Mouse (Mus musculus): ENCODE data around the gene Dcp1a. TPM values are rescaled to one million over a fixed set of nuclear protein-coding genes. Genes with fewer than 3 reads are reported as not detected.

Gene Dcp1a
- polyA plus RNA-seq, 1 experiment: 54.6 TPM

DNA sequence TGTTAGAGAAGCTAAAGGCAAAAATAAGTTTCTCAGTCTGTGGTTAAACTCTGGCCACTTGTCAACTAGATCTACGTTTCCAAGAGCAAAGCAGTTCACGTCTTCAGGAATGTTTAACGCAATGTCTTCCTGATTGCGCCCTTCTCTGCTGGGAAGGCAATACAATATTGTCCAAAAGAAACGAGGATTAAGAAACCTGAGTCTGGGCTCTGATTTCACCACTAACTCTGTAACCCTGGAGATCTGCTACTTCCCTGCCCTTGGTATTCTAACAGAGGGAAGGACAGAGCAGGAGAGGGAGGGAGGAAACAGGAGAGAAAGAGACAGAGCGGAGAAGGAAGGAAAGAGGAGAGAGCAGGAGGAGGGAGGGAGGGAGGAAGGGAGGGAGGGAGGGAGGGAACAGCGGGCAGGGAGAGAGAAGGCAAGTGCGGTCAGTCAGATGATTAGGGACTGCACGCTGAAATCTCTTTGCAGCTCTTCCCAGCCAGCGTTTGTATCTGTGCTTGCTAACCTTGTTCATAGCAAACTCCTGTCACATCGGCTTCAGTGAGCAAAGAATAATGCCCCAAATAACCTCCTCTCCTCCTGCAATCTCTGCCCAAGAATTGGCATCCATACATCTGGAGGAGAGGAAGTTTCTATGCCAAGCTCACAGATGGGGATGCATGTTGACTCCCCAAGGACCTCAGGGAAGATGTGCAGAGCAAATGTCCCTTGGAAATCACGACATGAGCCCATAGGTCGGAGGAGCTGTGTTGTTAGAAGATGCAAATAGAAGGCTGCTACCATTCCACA, 23.3 kb upstream of the Dcp1a start:
- Histone ChIP-seq H3K4me1 (ENCODE audit: control insufficient read depth, insufficient read depth, low read length) (no peaks in the 10 kb centered on the region), H3K27ac (ENCODE audit: insufficient read depth, low read length) (no peak overlapping the region), H3K27me3 (ENCODE audit: control insufficient read depth, insufficient read depth, low read length, poor library complexity, severe bottlenecking) (no peaks in the 10 kb centered on the region), H3K9ac (ENCODE audit: low read depth, poor library complexity, severe bottlenecking) (no peak overlapping the region), H3K4me3 (ENCODE audit: low read depth, low read length) (no peak overlapping the region), H3K9me3 (replicated peaks; ENCODE audit: control insufficient read depth, insufficient read depth, low read length, poor library complexity, severe bottlenecking) (no peaks in the 10 kb centered on the region), H3K36me3 (ENCODE audit: control insufficient read depth, insufficient read depth, low read length, poor library complexity, severe bottlenecking) (no peaks in the 10 kb centered on the region)
- no peak for TF ChIP-seq POLR2A (IDR thresholded peaks at IDR 0.05; ENCODE audit: insufficient read depth, low read length)
- no peak for TF ChIP-seq CTCF (IDR thresholded peaks at IDR 0.05; ENCODE audit: low read depth, low read length)
- no peak for TF ChIP-seq EP300 (IDR thresholded peaks at IDR 0.05; ENCODE audit: insufficient read depth, low read depth, low read length)

DNA sequence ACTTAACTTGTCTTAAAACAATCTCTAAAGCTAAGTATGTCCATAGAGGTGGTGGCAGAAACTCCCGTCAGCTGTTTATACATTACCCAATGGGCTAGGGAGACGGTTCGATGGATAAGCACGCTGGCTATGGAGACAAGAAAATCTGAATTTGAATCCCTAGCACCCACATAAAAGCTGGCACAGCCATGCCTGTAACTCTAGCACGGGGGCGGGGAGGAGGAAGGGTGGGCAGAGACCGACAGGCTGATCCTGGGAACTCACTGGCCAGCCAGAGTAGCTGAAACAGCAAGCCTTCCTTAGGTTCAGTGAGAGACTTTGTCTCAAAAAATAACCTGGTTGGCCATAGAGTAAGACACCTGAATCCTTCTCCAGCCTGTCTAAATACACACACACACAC, 21.9 kb upstream of the Dcp1a start:
- no peaks in the 10 kb centered on the region for H3K9me3 ChIP-seq (replicated peaks; ENCODE audit: control insufficient read depth, insufficient read depth, low read length, poor library complexity, severe bottlenecking)
- H3K9ac ChIP-seq (ENCODE audit: low read depth, poor library complexity, severe bottlenecking): no peak overlapping the region
- H3K27ac ChIP-seq (ENCODE audit: insufficient read depth, low read length): no peak overlapping the region

DNA sequence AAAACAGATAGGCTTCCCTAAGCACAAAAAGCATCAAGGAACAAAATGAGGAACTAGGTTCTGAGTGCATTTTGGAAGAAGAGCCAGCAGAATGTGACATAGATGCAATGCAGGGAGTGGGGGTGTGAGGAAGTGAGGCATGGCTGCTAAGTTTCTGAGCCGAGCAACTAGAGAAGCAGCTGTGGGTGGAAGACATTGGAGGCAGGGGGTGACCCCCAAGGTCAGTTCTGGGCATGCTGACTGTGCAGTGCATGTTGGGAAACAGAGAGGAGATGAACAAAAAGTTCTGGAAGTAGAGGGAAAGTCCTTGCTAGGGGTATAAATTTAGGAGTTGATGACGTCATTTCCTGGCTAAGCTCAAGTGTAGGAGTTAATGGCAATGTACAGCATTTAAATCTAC, 21.4 kb upstream of the Dcp1a start:
- no peak for TF ChIP-seq CTCF (IDR thresholded peaks at IDR 0.05; ENCODE audit: low read depth, low read length)
- no peak for TF ChIP-seq EP300 (IDR thresholded peaks at IDR 0.05; ENCODE audit: insufficient read depth, low read depth, low read length)
- TF ChIP-seq POLR2A (IDR thresholded peaks at IDR 0.05; ENCODE audit: insufficient read depth, low read length): no peak
- no peak overlapping the region for H3K27ac ChIP-seq (ENCODE audit: insufficient read depth, low read length)
- H3K36me3 ChIP-seq (ENCODE audit: control insufficient read depth, insufficient read depth, low read length, poor library complexity, severe bottlenecking): no peaks in the 10 kb centered on the region

More for the DNA sequence above, 21.9 kb upstream of the Dcp1a start:
- H3K36me3 ChIP-seq (ENCODE audit: control insufficient read depth, insufficient read depth, low read length, poor library complexity, severe bottlenecking): no peaks in the 10 kb centered on the region
- no peak overlapping the region for H3K4me3 ChIP-seq (ENCODE audit: low read depth, low read length)
- TF ChIP-seq POLR2A (IDR thresholded peaks at IDR 0.05; ENCODE audit: insufficient read depth, low read length): no peak
- no peak for TF ChIP-seq EP300 (IDR thresholded peaks at IDR 0.05; ENCODE audit: insufficient read depth, low read depth, low read length)
- no peak for TF ChIP-seq CTCF (IDR thresholded peaks at IDR 0.05; ENCODE audit: low read depth, low read length)
- no peaks in the 10 kb centered on the region for H3K4me1 ChIP-seq (ENCODE audit: control insufficient read depth, insufficient read depth, low read length)
- H3K27me3 ChIP-seq (ENCODE audit: control insufficient read depth, insufficient read depth, low read length, poor library complexity, severe bottlenecking): no peaks in the 10 kb centered on the region

DNA sequence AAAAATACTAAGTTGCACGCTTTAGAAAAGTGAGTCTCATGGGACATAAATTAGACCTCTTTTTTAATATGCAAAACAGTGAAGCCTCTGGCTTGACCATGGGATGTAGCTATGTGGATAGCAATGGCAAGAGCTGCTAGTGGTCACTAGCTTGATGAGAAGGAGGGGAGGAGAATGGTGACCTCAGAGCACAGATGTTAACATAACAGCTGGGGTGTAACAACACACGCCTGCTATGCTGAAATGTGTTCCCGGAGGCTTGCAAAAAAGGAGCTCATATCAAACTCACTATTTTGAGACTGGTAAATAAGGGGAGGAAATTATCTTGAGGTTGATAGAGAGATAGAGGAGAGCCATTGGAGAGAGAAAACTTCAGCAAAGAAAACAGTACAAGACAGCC, 20.5 kb upstream of the Dcp1a start:
- Histone ChIP-seq H3K9ac (ENCODE audit: low read depth, poor library complexity, severe bottlenecking) (no peak overlapping the region), H3K27me3 (ENCODE audit: control insufficient read depth, insufficient read depth, low read length, poor library complexity, severe bottlenecking) (no peaks in the 10 kb centered on the region)
- no peak for TF ChIP-seq EP300 (IDR thresholded peaks at IDR 0.05; ENCODE audit: insufficient read depth, low read depth, low read length)
- TF ChIP-seq CTCF (IDR thresholded peaks at IDR 0.05; ENCODE audit: low read depth, low read length): no peak
- no peak for TF ChIP-seq POLR2A (IDR thresholded peaks at IDR 0.05; ENCODE audit: insufficient read depth, low read length)

More for the DNA sequence above, 21.4 kb upstream of the Dcp1a start:
- H3K27me3 ChIP-seq (ENCODE audit: control insufficient read depth, insufficient read depth, low read length, poor library complexity, severe bottlenecking): no peaks in the 10 kb centered on the region
- no peak overlapping the region for H3K9ac ChIP-seq (ENCODE audit: low read depth, poor library complexity, severe bottlenecking)
- H3K9me3 ChIP-seq (replicated peaks; ENCODE audit: control insufficient read depth, insufficient read depth, low read length, poor library complexity, severe bottlenecking): no peaks in the 10 kb centered on the region
- no peak overlapping the region for H3K4me3 ChIP-seq (ENCODE audit: low read depth, low read length)
- H3K4me1 ChIP-seq (ENCODE audit: control insufficient read depth, insufficient read depth, low read length): no peaks in the 10 kb centered on the region

GRCm38 (mm10) chr14:30459891-30460523, 19.3 kb upstream of the Dcp1a start:
- no peaks in the 10 kb centered on the region for H3K9me3 ChIP-seq (replicated peaks; ENCODE audit: control insufficient read depth, insufficient read depth, low read length, poor library complexity, severe bottlenecking)
- H3K36me3 ChIP-seq (ENCODE audit: control insufficient read depth, insufficient read depth, low read length, poor library complexity, severe bottlenecking): no peaks in the 10 kb centered on the region
- no peak overlapping the region for H3K9ac ChIP-seq (ENCODE audit: low read depth, poor library complexity, severe bottlenecking)
- TF ChIP-seq EP300 (IDR thresholded peaks at IDR 0.05; ENCODE audit: insufficient read depth, low read depth, low read length) (no peak), CTCF (IDR thresholded peaks at IDR 0.05; ENCODE audit: low read depth, low read length) (peak; percentile 89)
- no peak overlapping the region for H3K4me3 ChIP-seq (ENCODE audit: low read depth, low read length)
- H3K27ac ChIP-seq (ENCODE audit: insufficient read depth, low read length): no peak overlapping the region
- no peaks in the 10 kb centered on the region for H3K4me1 ChIP-seq (ENCODE audit: control insufficient read depth, insufficient read depth, low read length)
- H3K27me3 ChIP-seq (ENCODE audit: control insufficient read depth, insufficient read depth, low read length, poor library complexity, severe bottlenecking): no peaks in the 10 kb centered on the region

More for the DNA sequence above, 20.5 kb upstream of the Dcp1a start:
- Histone ChIP-seq H3K9me3 (replicated peaks; ENCODE audit: control insufficient read depth, insufficient read depth, low read length, poor library complexity, severe bottlenecking) (no peaks in the 10 kb centered on the region), H3K36me3 (ENCODE audit: control insufficient read depth, insufficient read depth, low read length, poor library complexity, severe bottlenecking) (no peaks in the 10 kb centered on the region), H3K4me3 (ENCODE audit: low read depth, low read length) (no peak overlapping the region), H3K27ac (ENCODE audit: insufficient read depth, low read length) (no peak overlapping the region), H3K4me1 (ENCODE audit: control insufficient read depth, insufficient read depth, low read length) (no peaks in the 10 kb centered on the region)

DNA sequence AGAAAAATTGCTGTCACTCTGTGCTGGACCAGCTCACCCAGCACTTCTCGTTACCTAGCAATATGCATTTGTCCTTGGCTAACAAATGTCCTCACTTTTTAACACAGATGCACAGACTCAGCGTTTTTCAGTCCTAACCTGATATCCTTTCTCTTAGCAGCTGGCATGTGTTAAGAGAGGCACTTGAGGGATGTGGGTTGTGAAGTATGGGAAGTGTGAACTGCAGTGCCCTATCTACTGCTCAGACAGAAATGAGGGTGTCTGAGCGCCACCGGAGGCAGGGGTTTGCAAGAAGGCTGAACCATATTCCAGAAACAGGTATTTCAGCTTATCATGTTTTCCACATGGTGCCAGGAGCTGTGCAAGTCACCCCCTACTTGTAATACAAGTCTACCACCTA, 16.0 kb upstream of the Dcp1a start:
- H3K9me3 ChIP-seq (replicated peaks; ENCODE audit: control insufficient read depth, insufficient read depth, low read length, poor library complexity, severe bottlenecking): no peaks in the 10 kb centered on the region
- H3K4me3 ChIP-seq (ENCODE audit: low read depth, low read length): no peak overlapping the region
- H3K36me3 ChIP-seq (ENCODE audit: control insufficient read depth, insufficient read depth, low read length, poor library complexity, severe bottlenecking): no peaks in the 10 kb centered on the region
- H3K27ac ChIP-seq (ENCODE audit: insufficient read depth, low read length): no peak overlapping the region
- no peak overlapping the region for H3K9ac ChIP-seq (ENCODE audit: low read depth, poor library complexity, severe bottlenecking)
- H3K4me1 ChIP-seq (ENCODE audit: control insufficient read depth, insufficient read depth, low read length): no peaks in the 10 kb centered on the region
- H3K27me3 ChIP-seq (ENCODE audit: control insufficient read depth, insufficient read depth, low read length, poor library complexity, severe bottlenecking): no peaks in the 10 kb centered on the region
- TF ChIP-seq CTCF (IDR thresholded peaks at IDR 0.05; ENCODE audit: low read depth, low read length): no peak
- TF ChIP-seq POLR2A (IDR thresholded peaks at IDR 0.05; ENCODE audit: insufficient read depth, low read length): no peak
- TF ChIP-seq EP300 (IDR thresholded peaks at IDR 0.05; ENCODE audit: insufficient read depth, low read depth, low read length): no peak
